In genomic region chr11:107994487-107994886, GRCm38 (mm10) we compare ENCODE assay signal across 9 mouse cellular contexts.
A peak's percentile ranks its signal among the peaks of the same experiment; 100 is the strongest.
DNase-seq lines count a peak whose midpoint lies in the region; TF ChIP-seq lines count a peak whose summit lies in the region.
"Had no signal": no experiment of that assay in that cellular context is flagged by ENCODE, and none has a peak within 500 bp of the region (broad histone marks: within the 10 kb centered on the region; RNA-seq: fewer than 3 reads in every experiment).

No protein-coding gene starts in this region.

- H3K4me1 ChIP-seq in heart, adult 2 months (ENCODE audit: control insufficient read depth, insufficient read depth, low read length) = no peaks in the 10 kb centered on the region; the same call in 1 of the 2 replicates

- intact Hi-C loops in heart, adult 2 months (cut with DNase I) = loop anchor here (1.0 to 10.0 kb wide), 2 partner anchors 130 to 360 kb away; no protein-coding TSS in a partner anchor
- intact Hi-C loops in heart, postnatal 25 days (cut with DNase I) = loop anchor here (1.0 to 10.0 kb wide), 2 partner anchors 130 to 370 kb away; no protein-coding TSS in a partner anchor

- no peak for TF ChIP-seq POLR2A in heart, adult 2 months (IDR thresholded peaks at IDR 0.05; ENCODE audit: insufficient read depth, low read depth, low read length)

- peak; percentile 78 for TF ChIP-seq CTCF in heart, adult 2 months (IDR thresholded peaks at IDR 0.05)

- TF ChIP-seq EP300 in heart, adult 2 months (IDR thresholded peaks at IDR 0.05; ENCODE audit: insufficient read depth, low read depth, low read length) = no peak

- H3K9ac ChIP-seq in heart, adult 2 months (ENCODE audit: low read depth, low read length) = no peak overlapping the region
- H3K9ac ChIP-seq: lung, embryonic 15.5 days had no signal

- WGBS in heart, adult 2 months = 57% methylated on average over 6 of the region's 6 CpGs

- H3K27ac ChIP-seq in heart, adult 2 months = no peak overlapping the region
- H3K27ac ChIP-seq: lung, embryonic 15.5 days had no signal

- no peaks in the 10 kb centered on the region for H3K27me3 ChIP-seq in heart, adult 2 months (ENCODE audit: control insufficient read depth, insufficient read depth, low read length)
- H3K27me3 ChIP-seq: lung, embryonic 15.5 days had no signal

- H3K4me3 ChIP-seq in heart, adult 2 months = no peak overlapping the region
- H3K4me3 ChIP-seq: lung, embryonic 15.5 days had no signal

- peak in 1 of 2 experiments; percentile 9 for DNase-seq in heart, adult 2 months
- DNase-seq in heart, postnatal 25 days (ENCODE audit: low spot score) = no peak
- peak; percentile 81 for DNase-seq in NIH3T3 (ENCODE audit: low read depth)
- peak; percentile 50 for DNase-seq in cerebellum, adult 8-10 months
- DNase-seq in frontal cortex, adult 2 months (ENCODE audit: extremely low spot score in 1 of 2, low spot score in 1 of 2) = peak; percentile 44 to 87
- peak; percentile 67 for DNase-seq in layer of hippocampus, adult 9-10 months (ENCODE audit: low spot score)
- DNase-seq in lung, postnatal 36 days = peak; percentile 77
- DNase-seq in testis, postnatal 14 days (ENCODE audit: low spot score) = peak; percentile 14

- no peaks in the 10 kb centered on the region for H3K79me2 ChIP-seq in heart, adult 2 months (replicated peaks; ENCODE audit: control insufficient read depth, insufficient read depth, low read length)

- H3K36me3 ChIP-seq in heart, adult 2 months (ENCODE audit: control insufficient read depth, insufficient read depth, low read length) = no peaks in the 10 kb centered on the region
- H3K36me3 ChIP-seq: lung, embryonic 15.5 days had no signal
